Mouse (Mus musculus) adrenal gland, postnatal 4 days (tissue): ENCODE results near the gene Olfr435. TPM values are rescaled to one million over a fixed set of nuclear protein-coding genes. Genes with fewer than 3 reads are reported as not detected.
"Not testable (repeated sequence)": the region's sequence is repeated elsewhere in the genome, so short reads cannot be mapped to it uniquely, and the experiment has no call there.

Source experiments
- DNase-seq, 2 experiments: peaks; one replicate each; pipeline ENCODE4 v3.0.0; 2021 to 2022; ENCODE audit warnings: low spot score in 2 of 2, mixed read lengths in 2 of 2
- long read RNA-seq, 2 experiments: library from polyadenylated mRNA; stranded (forward); transcript quantifications; one replicate each; pipeline ENCODE4 v2.0.0; 2021
- total RNA-seq, 2 experiments: library from RNA; stranded (reverse); gene quantifications; 2 replicates each; pipeline ENCODE4 v1.2.3; 2021

Olfr435 gene
- not detected for total RNA-seq
- long read RNA-seq, experiment 1 = 0 reads
- long read RNA-seq, experiment 2 = 0 reads

DNA sequence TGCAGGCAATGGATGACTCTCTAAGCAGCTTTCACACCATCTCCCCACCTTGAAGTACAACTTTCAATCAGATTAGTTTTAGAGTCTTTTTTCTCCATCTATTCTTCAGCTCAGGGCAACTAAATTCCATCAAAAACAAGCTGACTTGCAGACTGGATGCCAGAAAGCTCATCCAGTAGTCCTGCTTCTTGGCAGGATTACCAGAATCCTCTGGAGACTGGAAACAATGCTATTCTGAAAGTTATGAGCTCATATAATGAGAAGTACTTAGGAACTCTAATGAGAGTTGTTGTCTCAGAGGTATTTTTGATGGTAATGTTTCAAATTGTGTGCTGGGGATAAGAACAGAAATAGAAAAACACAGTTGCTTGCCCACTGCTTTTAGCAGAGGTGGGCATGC is at the start of gene Olfr435:
TSS of gene Olfr435 (plus strand) at position 366 of the 400 bp plus-strand sequence.
- no peak for DNase-seq

DNA sequence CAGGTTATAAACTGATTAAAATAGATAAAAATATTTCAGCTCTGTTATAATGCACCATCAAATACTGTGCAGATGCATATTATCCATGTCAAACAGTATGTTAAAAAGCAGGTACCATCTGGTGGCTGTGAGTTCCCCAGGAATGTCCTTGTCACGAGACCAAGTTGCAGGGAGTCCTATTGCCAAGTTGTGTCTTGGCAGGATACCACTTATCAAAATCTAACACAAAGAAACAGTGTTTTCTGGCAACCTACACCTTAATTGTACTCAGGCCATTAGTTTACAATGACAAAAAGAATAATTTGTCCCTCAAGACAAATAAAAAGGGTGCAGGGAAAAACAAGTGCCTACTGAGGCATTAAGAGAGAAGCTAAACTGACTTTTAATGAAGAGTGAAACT is 37.4 kb upstream of the Olfr435 start:
- no peak for DNase-seq

DNA sequence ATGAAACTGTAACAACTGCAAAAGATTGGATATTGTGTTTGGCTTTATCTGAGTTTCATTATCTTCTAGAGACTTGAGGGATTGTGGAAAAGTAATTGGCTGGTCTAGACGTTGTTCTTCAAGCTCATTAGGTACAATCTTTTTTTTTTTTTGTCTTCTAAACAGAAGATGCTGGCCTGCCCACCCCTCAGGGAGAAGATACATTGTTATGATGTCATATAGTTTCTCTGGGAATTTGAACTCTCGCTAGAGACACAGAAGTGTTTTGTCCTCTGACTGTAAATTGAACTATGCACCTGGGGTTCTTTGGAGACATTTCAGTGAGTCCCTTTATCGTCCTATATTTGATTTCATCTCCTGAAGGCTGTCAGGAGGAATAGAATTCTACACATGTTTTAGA is 34.0 kb upstream of the Olfr435 start, which contains the start of gene Olfr437:
TSS of gene Olfr437 (plus strand) at position 301 of the 400 bp plus-strand sequence.
- no peak for DNase-seq

DNA sequence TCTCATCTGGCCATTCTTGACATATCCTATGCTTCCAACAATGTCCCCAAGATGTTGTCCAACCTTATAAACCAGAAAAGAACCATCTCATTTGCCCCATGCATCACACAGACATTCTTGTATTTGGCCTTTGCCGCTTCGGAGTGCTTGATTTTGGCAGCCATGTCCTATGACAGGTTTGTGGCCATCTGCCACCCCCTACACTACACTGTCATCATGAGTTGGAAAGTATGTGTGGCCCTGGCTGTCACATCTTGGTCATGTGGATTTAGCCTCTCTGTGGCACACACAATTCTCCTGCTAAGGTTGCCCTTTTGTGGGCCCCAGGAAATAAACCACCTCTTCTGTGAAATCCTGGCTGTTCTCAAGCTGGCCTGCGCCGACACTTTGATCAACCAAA is 29.7 kb upstream of the Olfr435 start:
- no peak for DNase-seq

DNA sequence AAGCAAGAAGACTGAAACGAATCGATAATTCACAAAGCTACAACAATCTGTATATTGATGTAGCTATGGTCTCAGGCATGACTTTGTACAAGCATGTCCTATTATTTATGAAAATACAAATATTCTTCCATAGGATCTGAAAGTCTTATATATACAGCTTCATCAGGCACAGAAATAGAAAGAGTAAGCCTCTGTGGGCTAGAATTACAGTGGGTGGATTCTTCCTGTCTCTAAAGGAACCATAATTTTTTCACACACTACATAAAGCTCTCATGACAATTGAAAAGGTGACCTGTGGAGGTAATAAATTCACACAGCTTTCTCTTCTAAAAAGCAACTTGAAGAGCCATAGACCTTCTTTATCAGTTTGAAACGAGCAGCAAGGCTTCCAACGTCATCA is 25.1 kb upstream of the Olfr435 start, which contains the start of gene Olfr13:
TSS of gene Olfr13 (plus strand) at position 301 of the 400 bp plus-strand sequence.
- no peak for DNase-seq

DNA sequence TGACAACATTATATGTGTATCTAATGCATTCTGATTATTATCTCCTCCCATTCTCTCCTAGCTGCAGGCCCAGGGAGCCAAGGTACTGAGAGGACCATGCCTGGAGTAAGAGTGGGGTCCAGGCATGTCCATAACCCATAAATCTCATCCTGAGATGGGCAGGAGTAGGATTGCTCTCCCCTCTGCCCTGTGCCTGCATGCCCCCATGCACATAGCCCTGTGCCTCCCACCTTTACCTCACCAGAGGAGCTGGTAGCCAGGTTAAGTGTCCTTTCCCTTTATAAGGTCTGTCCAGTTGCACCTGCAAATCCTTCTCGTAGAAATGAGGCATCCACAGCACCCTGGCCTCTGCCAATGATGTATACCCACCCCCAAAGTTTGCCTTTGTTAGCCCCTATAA is 18.8 kb upstream of the Olfr435 start:
- DNase-seq = no peak

DNA sequence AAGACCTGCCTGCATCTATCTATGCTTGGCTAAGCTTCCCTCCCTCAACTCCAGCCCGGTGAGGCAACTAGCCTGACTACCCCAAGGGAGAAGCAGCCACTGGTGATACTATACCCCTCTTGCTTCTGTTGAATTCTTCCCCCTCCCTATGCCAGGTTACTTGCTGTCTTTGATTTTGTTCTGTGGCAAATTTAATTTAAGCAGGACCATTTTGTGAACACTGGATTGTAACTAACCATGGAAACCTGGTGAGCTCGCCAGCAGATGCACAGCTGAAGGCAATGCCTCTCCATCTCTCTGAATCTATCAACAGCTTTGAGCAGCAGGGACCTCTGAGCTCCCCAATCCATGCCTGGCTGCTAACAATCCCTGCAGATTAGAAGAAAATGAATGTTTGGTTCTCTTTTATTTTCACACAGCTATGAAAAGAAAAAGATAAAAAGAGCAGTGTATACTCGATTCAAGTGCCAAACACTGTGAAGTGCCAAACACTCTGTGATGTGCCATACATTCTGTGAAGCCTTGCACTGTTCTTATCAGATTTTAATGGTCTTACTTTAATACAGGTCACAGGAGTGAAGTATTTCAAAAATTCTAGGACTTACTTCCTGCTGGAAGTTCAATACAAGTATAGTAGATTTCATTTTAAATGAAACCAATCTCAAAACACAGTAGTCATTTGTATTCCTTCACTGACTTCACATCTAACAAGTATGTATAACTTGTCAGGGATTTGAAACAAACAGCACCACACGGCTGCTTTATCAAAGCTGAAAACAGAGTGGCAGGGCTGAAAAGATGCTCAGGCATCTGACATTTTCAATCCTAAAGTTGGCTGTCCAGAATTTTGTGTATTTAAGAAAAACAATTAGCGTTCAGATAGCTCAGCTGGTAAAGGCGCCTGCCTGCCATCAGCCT is 18.1 kb upstream of the Olfr435 start:
- no peak for DNase-seq

DNA sequence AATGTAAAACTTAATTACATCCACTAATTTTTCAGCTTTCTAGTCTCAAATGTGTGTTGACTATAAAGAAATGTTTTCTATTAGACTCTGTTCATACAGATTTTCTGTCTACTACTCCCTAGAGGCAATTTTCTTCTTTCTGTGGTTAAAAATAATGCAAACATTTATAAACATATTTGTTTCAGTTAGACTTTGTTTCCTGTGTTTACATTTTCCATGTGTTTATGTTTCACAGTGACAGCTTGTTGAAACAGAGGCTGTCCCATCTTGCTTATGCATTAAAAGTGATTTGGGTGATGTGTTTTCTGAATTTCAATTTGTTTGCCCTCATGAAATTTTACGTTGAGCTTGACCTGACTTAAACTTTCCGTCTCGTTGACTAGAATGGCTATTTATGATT is 6.0 kb upstream of the Olfr435 start:
- DNase-seq = no peak

DNA sequence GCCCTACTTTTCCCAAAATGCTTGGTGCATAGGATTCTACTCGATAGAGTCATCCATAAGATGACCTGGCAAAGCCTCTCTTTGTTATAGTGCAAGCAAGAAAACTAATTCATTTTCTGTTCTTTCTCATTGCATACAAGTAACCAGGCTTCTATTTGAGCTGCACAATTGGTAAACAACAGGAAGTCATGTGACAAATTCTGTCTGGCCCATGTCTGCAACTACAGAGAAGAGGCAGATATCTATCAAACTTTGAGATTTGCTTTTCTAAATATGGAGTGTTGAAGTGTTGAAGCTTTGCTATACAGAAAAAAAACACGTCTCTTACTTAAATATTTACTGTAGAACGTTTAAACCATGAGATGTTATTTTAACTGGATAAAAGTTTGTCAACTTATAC is 1.1 kb downstream of the Olfr435 start:
- no peak for DNase-seq

DNA sequence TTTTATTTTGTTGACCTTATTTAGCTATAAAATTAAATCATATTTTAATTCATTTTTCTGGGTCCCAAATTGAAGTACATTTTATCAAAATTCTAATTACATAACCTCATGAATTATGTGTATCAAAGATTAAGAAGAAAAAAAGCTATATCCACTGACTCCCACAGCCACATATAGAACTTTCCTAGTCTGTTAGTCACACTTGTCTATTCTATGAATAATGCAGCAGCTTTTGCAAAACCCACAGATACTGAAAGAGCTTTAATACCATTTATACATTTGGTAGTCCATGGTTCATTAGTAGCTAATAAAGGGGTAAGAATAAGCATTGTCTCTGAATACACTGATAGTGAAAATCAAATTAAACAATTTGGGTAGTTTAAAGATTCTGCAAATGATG is 5.8 kb downstream of the Olfr435 start:
- no peak for DNase-seq

DNA sequence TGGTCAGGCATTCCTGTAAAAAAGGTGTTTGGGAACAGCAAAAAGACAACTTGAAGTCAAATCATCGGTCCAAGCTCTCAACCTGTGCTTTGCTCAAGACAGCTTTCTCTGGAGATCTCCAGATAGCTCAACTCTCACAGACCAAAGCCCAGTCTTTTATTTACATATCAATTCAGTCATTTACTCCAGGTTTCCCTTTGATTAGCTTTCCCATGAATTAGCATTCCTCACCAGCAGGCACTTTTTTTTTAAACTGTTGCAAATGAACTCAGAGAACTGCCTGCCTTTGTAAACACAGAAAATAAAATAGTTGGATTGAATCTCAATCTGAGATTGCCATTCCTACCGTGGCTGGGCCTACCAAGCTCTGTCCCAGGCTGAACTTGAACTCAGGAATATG is 8.4 kb downstream of the Olfr435 start:
- DNase-seq = no peak

DNA sequence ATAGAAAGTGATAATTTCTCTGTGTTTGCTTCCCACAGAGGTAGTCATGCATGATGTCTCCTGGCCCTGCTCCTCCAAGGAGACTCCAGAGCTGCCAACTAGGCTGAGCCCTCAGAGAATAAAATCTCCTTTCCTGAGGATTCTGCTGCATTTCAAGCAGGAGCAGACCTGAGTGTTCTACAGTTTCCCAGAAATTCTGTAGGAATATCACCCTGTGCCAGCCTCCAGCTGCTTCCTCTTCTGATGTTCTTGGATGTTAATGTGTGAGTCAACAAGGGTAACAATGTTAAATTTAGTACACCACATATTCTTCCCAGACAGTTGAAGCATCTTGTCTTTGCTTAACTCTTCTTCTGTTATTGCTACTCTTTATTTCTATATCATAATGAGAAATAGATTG is 15.9 kb downstream of the Olfr435 start, which contains the start of gene Olfr434:
TSS of gene Olfr434 (plus strand) at position 149 of the 400 bp plus-strand sequence.
- not testable (repeated sequence) for DNase-seq

DNA sequence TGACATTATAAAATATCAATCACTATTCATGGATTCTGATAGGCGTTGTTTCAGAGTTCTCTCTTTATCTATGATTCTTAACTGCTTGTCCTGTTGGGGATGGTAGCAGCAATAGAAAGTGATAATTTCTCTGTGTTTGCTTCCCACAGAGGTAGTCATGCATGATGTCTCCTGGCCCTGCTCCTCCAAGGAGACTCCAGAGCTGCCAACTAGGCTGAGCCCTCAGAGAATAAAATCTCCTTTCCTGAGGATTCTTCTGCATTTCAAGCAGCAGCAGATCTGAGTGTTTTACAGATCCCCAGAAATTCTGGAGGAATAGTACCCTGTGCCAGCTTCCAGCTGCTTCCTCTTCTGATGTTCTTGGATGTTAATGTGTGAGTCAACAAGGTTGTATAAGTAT is 34.3 kb downstream of the Olfr435 start, which contains the start of gene Olfr47:
TSS of gene Olfr47 (plus strand) at position 275 of the 400 bp plus-strand sequence.
- not testable (repeated sequence) for DNase-seq

DNA sequence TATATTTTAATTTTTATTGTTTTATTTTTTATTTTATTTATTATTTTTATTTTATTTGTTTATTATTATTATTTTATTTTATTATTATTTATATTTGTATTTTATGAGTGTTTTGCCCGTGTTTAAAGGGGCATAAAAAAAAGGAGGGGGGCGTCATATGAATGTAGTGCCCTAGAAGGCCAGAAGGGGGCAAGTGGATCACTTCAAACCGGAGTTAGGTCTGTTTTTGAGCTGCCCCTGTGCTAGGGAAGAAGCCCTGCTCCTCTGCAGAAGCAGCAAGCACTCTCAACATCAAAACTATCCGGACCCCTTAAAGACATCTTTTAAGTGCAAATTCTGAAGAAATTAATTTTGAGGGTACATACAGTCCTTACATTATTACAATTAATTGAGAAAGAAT is 45.1 kb downstream of the Olfr435 start:
- no peak for DNase-seq

DNA sequence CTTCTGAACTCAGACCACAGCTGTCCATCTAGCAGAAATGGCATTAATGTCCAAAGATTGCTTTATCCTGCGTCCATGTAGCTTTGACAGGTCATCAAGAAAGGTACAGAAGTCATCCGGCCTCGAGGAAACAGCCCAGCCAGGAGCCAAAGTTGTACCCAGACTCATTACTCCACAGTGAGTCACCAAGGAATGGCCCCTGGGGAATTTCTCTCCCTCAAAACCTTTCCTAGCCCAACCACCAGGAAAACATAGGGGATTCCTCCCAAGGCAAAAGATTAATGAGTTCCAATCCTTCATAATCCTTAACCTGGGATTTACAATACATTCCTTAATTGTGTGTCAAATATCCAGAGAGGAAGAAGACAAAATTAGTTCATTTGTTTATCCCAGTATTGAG is 50.5 kb downstream of the Olfr435 start:
- DNase-seq = no peak

DNA sequence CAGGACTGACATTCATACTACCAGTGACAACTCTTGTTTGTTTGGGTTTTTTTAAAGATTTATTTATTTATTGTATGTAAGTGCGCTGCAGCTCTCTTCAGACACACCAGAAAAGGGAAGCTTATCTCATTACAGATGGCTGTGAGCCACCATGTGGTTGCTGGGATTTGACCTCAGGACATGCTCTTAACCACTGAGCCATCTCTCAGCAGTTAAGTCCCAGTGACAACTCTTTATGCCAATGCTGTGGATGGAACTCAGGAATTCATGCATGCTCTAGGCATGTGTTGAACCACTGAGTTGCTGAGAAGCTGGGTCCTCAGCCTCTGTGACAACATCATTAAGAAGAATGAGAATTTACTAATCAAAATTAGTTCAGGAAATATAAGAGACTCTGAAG is 56.0 kb downstream of the Olfr435 start:
- DNase-seq = no peak

Other genes with a start within 250 kb of the Olfr435 start
- not detected for gene Olfr444, start 248.1 kb upstream of the Olfr435 start, total RNA-seq
- gene Olfr441, start 90.8 kb upstream of the Olfr435 start, total RNA-seq = not detected
- not detected for gene Olfr237-ps1, start 50.6 kb upstream of the Olfr435 start, total RNA-seq
- gene Olfr437, start 33.9 kb upstream of the Olfr435 start, total RNA-seq = not detected
- not detected for gene Olfr13, start 25.0 kb upstream of the Olfr435 start, total RNA-seq
- not detected for gene Olfr434, start 15.9 kb downstream of the Olfr435 start, total RNA-seq
- gene Olfr47, start 34.4 kb downstream of the Olfr435 start, total RNA-seq = not detected
- 10 to 100 TPM; 17.1 to 22.2 TPM for gene Arhgef5, start 68.4 kb downstream of the Olfr435 start, total RNA-seq
- gene Nobox, start 112.4 kb downstream of the Olfr435 start, total RNA-seq = under 1 TPM in 1 of 2 experiments, not detected in 1; 0.34 TPM